Mouse (Mus musculus): ENCODE measurements around the gene Lrrc74a.

- TF ChIP-seq CTCF (IDR thresholded peaks at IDR 0.05; ENCODE audit: low read depth, low read length): no peak
- no peak for TF ChIP-seq POLR2A (IDR thresholded peaks at IDR 0.05; ENCODE audit: extremely low read depth, insufficient read depth, low read length)
Measured at GRCm38 (mm10) chr12:86781654-86782202, 47.6 kb downstream of the Lrrc74a start.
